Mouse (Mus musculus): ENCODE data around the gene Rapsn. TPM values are rescaled to one million over a fixed set of nuclear protein-coding genes. Genes with fewer than 3 reads are reported as not detected.

Gene Rapsn
- polyA plus RNA-seq (2014; fragmentation: Illumina TruSeq; extraction: RNeasy Lipid Tissue Mini Kit (QIAGEN cat#74804); ENCODE audit: low read depth, low replicate concordance), result not detected

DNA sequence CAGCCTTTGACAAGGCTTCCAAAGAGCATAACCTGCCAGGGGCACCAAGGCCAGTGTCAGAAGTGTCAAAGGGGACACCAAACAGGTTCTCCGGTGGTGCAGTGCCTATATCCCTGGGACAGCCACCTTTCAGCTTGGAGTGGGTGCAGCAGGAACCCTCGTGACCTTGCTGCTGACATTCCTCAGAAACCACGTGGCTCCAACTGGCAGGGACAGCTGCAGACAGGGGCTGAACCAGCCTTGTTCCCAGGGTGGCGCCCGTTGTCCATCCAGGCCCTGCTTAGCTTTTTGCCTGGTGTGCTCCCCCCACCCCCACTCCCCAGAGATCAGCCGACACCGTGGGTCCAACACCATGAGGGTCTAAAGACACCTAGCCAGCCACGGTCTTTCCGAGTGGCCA lies at the start of gene Rapsn:
Gene Rapsn, plus strand, starts transcription at position 236 of the 400 bp plus-strand sequence.

DNA sequence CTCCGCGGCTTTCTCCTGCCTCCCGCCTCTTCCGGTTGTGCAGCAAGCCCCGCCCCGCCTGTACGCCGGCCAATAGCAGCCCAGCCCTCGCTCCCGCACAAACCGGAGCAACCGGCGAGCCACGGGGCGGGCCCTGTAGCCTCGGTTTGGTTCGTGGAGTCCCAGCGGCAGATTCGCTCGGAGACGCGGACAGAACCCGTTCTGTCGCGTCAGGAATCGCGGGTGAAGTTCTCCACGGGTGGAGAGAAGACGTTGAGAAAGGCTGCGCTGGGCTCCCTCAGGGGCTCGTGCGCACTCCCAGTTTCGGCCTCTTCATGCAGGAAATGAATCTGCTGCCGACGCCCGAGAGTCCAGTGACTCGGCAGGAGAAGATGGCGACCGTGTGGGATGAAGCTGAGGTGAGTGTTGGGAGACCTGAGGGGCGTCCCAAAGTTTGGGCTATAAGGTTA lies 18.5 kb downstream of the Rapsn start, which contains the start of gene Psmc3:
Gene Psmc3, plus strand, starts transcription at position 76 of the 449 bp plus-strand sequence.

DNA sequence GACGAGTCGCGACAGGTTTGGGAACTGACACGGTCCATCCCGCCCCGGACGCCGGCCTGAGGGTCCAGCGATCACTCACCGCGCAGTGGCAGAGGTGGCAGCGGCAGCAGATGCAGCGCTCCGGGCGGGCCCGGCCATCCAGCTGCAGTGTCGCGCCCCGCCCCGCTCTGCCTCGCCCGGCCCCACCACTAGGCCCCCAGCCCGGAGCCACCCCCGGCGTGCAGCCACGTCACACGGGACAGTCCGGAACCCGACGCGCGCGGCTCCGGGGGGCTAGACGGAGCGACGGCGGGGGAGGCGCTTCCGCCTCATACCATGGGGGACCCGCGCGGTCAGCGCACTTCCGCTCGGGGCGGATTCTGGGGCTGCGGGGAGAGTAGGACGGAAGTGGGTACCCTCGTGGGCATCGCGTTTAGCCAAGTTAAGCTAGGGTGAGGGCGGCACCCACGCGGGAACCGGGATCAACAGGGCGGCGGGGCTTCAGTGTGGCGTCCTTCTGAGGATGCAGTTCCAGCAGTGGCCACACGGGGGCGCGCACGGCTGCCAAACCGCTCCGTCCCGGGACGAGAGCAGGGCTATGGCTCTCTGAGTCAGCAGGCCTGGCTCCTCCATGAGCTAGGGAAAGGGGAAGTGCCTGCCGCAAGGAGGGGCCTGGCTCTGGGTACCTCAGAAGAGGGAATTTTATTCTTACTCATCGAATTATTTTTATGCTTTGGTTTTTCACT lies 34.8 kb downstream of the Rapsn start, which contains the start of gene Slc39a13:
Gene Slc39a13, minus strand, starts transcription at position 342 of the 725 bp plus-strand sequence.

DNA sequence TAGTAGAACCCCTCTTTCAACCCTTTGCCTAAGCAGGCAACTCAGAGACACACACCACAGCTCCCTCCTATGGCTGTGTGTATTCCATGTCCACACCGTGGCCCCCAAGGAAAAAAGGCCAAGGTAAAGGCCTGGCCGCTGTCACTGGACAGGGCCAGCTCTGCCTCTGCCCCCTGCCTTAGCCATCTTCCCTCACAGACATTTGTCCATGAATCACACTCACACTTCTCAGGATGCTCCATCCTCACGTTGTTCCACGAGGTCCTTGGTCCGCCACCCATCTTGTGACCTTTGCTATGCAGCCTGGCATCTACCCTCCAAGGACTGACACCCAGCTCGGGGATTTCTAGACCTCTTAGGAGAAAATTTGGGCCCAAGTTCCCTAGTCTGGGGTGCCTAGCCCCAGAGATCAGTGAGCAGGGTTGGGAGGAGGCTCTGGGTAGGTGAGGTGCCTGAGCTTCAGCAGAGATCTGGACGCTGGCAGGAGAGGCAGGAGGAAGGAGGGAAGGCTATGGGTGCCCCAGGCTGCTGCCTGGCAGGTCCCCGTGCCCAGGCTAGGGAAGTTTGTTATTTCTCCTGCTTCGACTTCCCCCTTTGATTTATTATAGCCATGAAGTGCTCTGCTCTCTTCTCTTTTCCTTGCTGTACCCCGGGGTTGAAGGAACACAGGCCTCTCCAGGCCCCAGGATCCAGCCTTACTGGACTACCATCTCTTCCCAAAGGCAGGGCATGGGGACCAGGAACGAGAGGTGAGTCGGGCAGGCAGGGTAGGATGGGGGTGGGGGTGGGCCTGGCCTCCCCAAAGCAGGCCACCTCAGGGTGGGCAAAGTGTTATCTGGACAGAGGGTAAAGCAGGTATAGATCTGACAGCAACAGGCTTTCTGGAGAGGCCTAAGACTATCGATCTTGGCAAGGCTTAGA lies 46.6 kb downstream of the Rapsn start, which contains the start of gene Spi1:
Gene Spi1, plus strand, starts transcription at position 616 of the 921 bp plus-strand sequence.

Other genes with a start within 250 kb of the Rapsn start
- 681 TPM for gene Mtch2, start 188.5 kb upstream of the Rapsn start, polyA plus RNA-seq (2014; fragmentation: Illumina TruSeq; extraction: RNeasy Lipid Tissue Mini Kit (QIAGEN cat#74804); ENCODE audit: low read depth, low replicate concordance)
- not detected for gene C1qtnf4, start 149.8 kb upstream of the Rapsn start, polyA plus RNA-seq (2014; fragmentation: Illumina TruSeq; extraction: RNeasy Lipid Tissue Mini Kit (QIAGEN cat#74804); ENCODE audit: low read depth, low replicate concordance)
- gene Kbtbd4, start 130.9 kb upstream of the Rapsn start, polyA plus RNA-seq (2014; fragmentation: Illumina TruSeq; extraction: RNeasy Lipid Tissue Mini Kit (QIAGEN cat#74804); ENCODE audit: low read depth, low replicate concordance), result 16.7 TPM
- 213 TPM for gene Ndufs3, start 130.8 kb upstream of the Rapsn start, polyA plus RNA-seq (2014; fragmentation: Illumina TruSeq; extraction: RNeasy Lipid Tissue Mini Kit (QIAGEN cat#74804); ENCODE audit: low read depth, low replicate concordance)
- 114 TPM for gene Celf1, start 95.2 kb upstream of the Rapsn start, polyA plus RNA-seq (2014; fragmentation: Illumina TruSeq; extraction: RNeasy Lipid Tissue Mini Kit (QIAGEN cat#74804); ENCODE audit: low read depth, low replicate concordance)
- gene Psmc3, start 18.4 kb downstream of the Rapsn start, polyA plus RNA-seq (2014; fragmentation: Illumina TruSeq; extraction: RNeasy Lipid Tissue Mini Kit (QIAGEN cat#74804); ENCODE audit: low read depth, low replicate concordance), result 142 TPM
- gene Slc39a13, start 34.8 kb downstream of the Rapsn start, polyA plus RNA-seq (2014; fragmentation: Illumina TruSeq; extraction: RNeasy Lipid Tissue Mini Kit (QIAGEN cat#74804); ENCODE audit: low read depth, low replicate concordance), result 5.1 TPM
- gene Spi1, start 46.8 kb downstream of the Rapsn start, polyA plus RNA-seq (2014; fragmentation: Illumina TruSeq; extraction: RNeasy Lipid Tissue Mini Kit (QIAGEN cat#74804); ENCODE audit: low read depth, low replicate concordance), result not detected
- not detected for gene Mybpc3, start 82.5 kb downstream of the Rapsn start, polyA plus RNA-seq (2014; fragmentation: Illumina TruSeq; extraction: RNeasy Lipid Tissue Mini Kit (QIAGEN cat#74804); ENCODE audit: low read depth, low replicate concordance)
- gene Madd, start 148.2 kb downstream of the Rapsn start, polyA plus RNA-seq (2014; fragmentation: Illumina TruSeq; extraction: RNeasy Lipid Tissue Mini Kit (QIAGEN cat#74804); ENCODE audit: low read depth, low replicate concordance), result 4.2 TPM
- gene Nr1h3, start 167.2 kb downstream of the Rapsn start, polyA plus RNA-seq (2014; fragmentation: Illumina TruSeq; extraction: RNeasy Lipid Tissue Mini Kit (QIAGEN cat#74804); ENCODE audit: low read depth, low replicate concordance), result 0.87 TPM
- gene Acp2, start 167.3 kb downstream of the Rapsn start, polyA plus RNA-seq (2014; fragmentation: Illumina TruSeq; extraction: RNeasy Lipid Tissue Mini Kit (QIAGEN cat#74804); ENCODE audit: low read depth, low replicate concordance), result 70.3 TPM
- 13.6 TPM for gene Ddb2, start 201.4 kb downstream of the Rapsn start, polyA plus RNA-seq (2014; fragmentation: Illumina TruSeq; extraction: RNeasy Lipid Tissue Mini Kit (QIAGEN cat#74804); ENCODE audit: low read depth, low replicate concordance)
- gene Pacsin3, start 220.3 kb downstream of the Rapsn start, polyA plus RNA-seq (2014; fragmentation: Illumina TruSeq; extraction: RNeasy Lipid Tissue Mini Kit (QIAGEN cat#74804); ENCODE audit: low read depth, low replicate concordance), result 5.4 TPM
- 25.7 TPM for gene Arfgap2, start 229.4 kb downstream of the Rapsn start, polyA plus RNA-seq (2014; fragmentation: Illumina TruSeq; extraction: RNeasy Lipid Tissue Mini Kit (QIAGEN cat#74804); ENCODE audit: low read depth, low replicate concordance)